Comparison of ENCODE assay signal across 16 mouse cellular contexts in genomic region chr9:98123390-98123789, GRCm38 (mm10).
DNase-seq lines count a peak whose midpoint lies in the region; ATAC-seq and TF ChIP-seq lines count a peak whose summit lies in the region.
"Had no signal": no experiment of that assay in that cellular context is flagged by ENCODE, and none has a peak within 500 bp of the region (broad histone marks: within the 10 kb centered on the region; RNA-seq: fewer than 3 reads in every experiment).

No protein-coding gene starts in this region.

- H3K4me2 ChIP-seq in kidney, postnatal 0 days (ENCODE audit: low read length), result no peak overlapping the region
- H3K4me2 ChIP-seq in kidney, embryonic 16.5 days (replicated peaks; ENCODE audit: low read depth, low read length), result no peak overlapping the region
- H3K4me2 ChIP-seq in stomach, postnatal 0 days (replicated peaks; ENCODE audit: low read depth), result no peak overlapping the region
- H3K4me2 ChIP-seq: embryonic facial prominence, embryonic 12.5 days; heart, embryonic 13.5 days; hindbrain, embryonic 12.5 days; liver, embryonic 13.5 days had no signal

- no peak for TF ChIP-seq EP300 in stomach, postnatal 0 days (optimal IDR thresholded peaks at IDR 0.05)

- no peaks in the 10 kb centered on the region for H3K36me3 ChIP-seq in kidney, postnatal 0 days (ENCODE audit: insufficient read depth, low read length)
- H3K36me3 ChIP-seq in kidney, embryonic 16.5 days (ENCODE audit: insufficient read depth, low read length), result no peaks in the 10 kb centered on the region
- H3K36me3 ChIP-seq in stomach, postnatal 0 days (ENCODE audit: control insufficient read depth, insufficient read depth, low read length), result no peaks in the 10 kb centered on the region
- H3K36me3 ChIP-seq: embryonic facial prominence, embryonic 12.5 days; forebrain, embryonic 10.5 days; heart, embryonic 13.5 days; hindbrain, embryonic 12.5 days; liver, embryonic 13.5 days had no signal

- H3K9ac ChIP-seq in kidney, postnatal 0 days (ENCODE audit: low read depth, low read length), result no peak overlapping the region
- no peak overlapping the region for H3K9ac ChIP-seq in kidney, embryonic 16.5 days (replicated peaks; ENCODE audit: low read length)
- no peak overlapping the region for H3K9ac ChIP-seq in stomach, postnatal 0 days (ENCODE audit: low read length)
- H3K9ac ChIP-seq: embryonic facial prominence, embryonic 12.5 days; heart, embryonic 13.5 days; hindbrain, embryonic 12.5 days; liver, embryonic 13.5 days had no signal

- no peaks in the 10 kb centered on the region for H3K4me1 ChIP-seq in kidney, postnatal 0 days (replicated peaks; ENCODE audit: insufficient read depth, low read length)
- H3K4me1 ChIP-seq in kidney, embryonic 16.5 days (ENCODE audit: insufficient read depth, low read length), result no peaks in the 10 kb centered on the region
- no peaks in the 10 kb centered on the region for H3K4me1 ChIP-seq in stomach, postnatal 0 days (replicated peaks; ENCODE audit: control insufficient read depth, insufficient read depth)
- H3K4me1 ChIP-seq: embryonic facial prominence, embryonic 12.5 days; heart, embryonic 13.5 days; hindbrain, embryonic 12.5 days; liver, embryonic 13.5 days had no signal

- no peak; the same call in 1 of the 2 replicates for TF ChIP-seq CTCF in kidney, postnatal 0 days (IDR thresholded peaks at IDR 0.05; ENCODE audit: low read depth)
- peak; percentile 51 for TF ChIP-seq CTCF in stomach, postnatal 0 days (IDR thresholded peaks at IDR 0.05; ENCODE audit: low read depth)

- H3K27ac ChIP-seq in kidney, postnatal 0 days, result no peak overlapping the region
- no peak overlapping the region for H3K27ac ChIP-seq in kidney, embryonic 16.5 days (ENCODE audit: low read length)
- H3K27ac ChIP-seq in stomach, postnatal 0 days (replicated peaks), result no peak overlapping the region
- H3K27ac ChIP-seq: embryonic facial prominence, embryonic 12.5 days; forebrain, embryonic 10.5 days; heart, embryonic 13.5 days; hindbrain, embryonic 12.5 days; liver, embryonic 13.5 days; macrophage had no signal

- H3K9me3 ChIP-seq in kidney, postnatal 0 days (replicated peaks; ENCODE audit: low read length), result no peaks in the 10 kb centered on the region
- H3K9me3 ChIP-seq in kidney, embryonic 16.5 days (ENCODE audit: low read length), result no peaks in the 10 kb centered on the region
- H3K9me3 ChIP-seq in stomach, postnatal 0 days (ENCODE audit: control insufficient read depth, low read length), result no peaks in the 10 kb centered on the region
- H3K9me3 ChIP-seq: embryonic facial prominence, embryonic 12.5 days; forebrain, embryonic 10.5 days; heart, embryonic 13.5 days; hindbrain, embryonic 12.5 days; liver, embryonic 13.5 days had no signal

- ATAC-seq in kidney, postnatal 0 days (replicated peaks; ENCODE audit: low FRiP score, low read depth), result no peak
- ATAC-seq in kidney, embryonic 16.5 days (ENCODE audit: low FRiP score, low TSS enrichment), result no peak
- ATAC-seq in stomach, postnatal 0 days (ENCODE audit: low FRiP score, low TSS enrichment), result 0 out of 2 replicates have a peak, but pooled peaks have one; percentile 35
- ATAC-seq: intestine, embryonic 16.5 days had no signal

- 51% methylated on average over 6 of the region's 6 CpGs for WGBS in kidney, postnatal 0 days
- WGBS in kidney, embryonic 16.5 days, result 49% methylated on average over 6 of the region's 6 CpGs
- 52% methylated on average over 6 of the region's 6 CpGs for WGBS in stomach, postnatal 0 days

- peak; percentile 22 for DNase-seq in adrenal gland, postnatal 10 days
- no peak for DNase-seq in adrenal gland, adult 18-20 months (ENCODE audit: low spot score in 2 of 2)
- peak; percentile 35 for DNase-seq in kidney, postnatal 0 days (ENCODE audit: low spot score)
- DNase-seq in ovary, postnatal 36 days (ENCODE audit: low spot score), result peak; percentile 16
- no peak for DNase-seq in ovary, postnatal 14 days (ENCODE audit: low spot score)
- peak; percentile 20 for DNase-seq in stomach, postnatal 0 days (ENCODE audit: low spot score)
- no peak for DNase-seq in right cerebral cortex, postnatal 10 days (ENCODE audit: low spot score in 2 of 2)
- DNase-seq: liver, embryonic 13.5 days; midbrain, embryonic 14.5 days had no signal

- H3K4me3 ChIP-seq in kidney, postnatal 0 days (replicated peaks; ENCODE audit: low read depth, low read length), result no peak overlapping the region
- no peak overlapping the region for H3K4me3 ChIP-seq in kidney, embryonic 16.5 days (ENCODE audit: low read length)
- H3K4me3 ChIP-seq in stomach, postnatal 0 days (ENCODE audit: low read depth, low read length), result no peak overlapping the region
- H3K4me3 ChIP-seq: embryonic facial prominence, embryonic 12.5 days; forebrain, embryonic 10.5 days; heart, embryonic 13.5 days; hindbrain, embryonic 12.5 days; liver, embryonic 13.5 days had no signal

- no peaks in the 10 kb centered on the region for H3K27me3 ChIP-seq in kidney, postnatal 0 days (ENCODE audit: insufficient read depth, low read length)
- no peaks in the 10 kb centered on the region for H3K27me3 ChIP-seq in kidney, embryonic 16.5 days (ENCODE audit: insufficient read depth, low read length)
- H3K27me3 ChIP-seq in stomach, postnatal 0 days (ENCODE audit: control insufficient read depth, insufficient read depth, low read length), result no peaks in the 10 kb centered on the region
- H3K27me3 ChIP-seq: embryonic facial prominence, embryonic 12.5 days; heart, embryonic 13.5 days; hindbrain, embryonic 12.5 days; liver, embryonic 13.5 days had no signal

Comparison
In these comparisons a context has a peak if more than half of its experiments do, and no peak if none do; other contexts are left out.
1. DNase-seq: peak in adrenal gland, postnatal 10 days (single experiment), kidney, postnatal 0 days (single experiment), ovary, postnatal 36 days (single experiment) and stomach, postnatal 0 days (single experiment); none in adrenal gland, adult 18-20 months (0 of 2), ovary, postnatal 14 days (single experiment) and right cerebral cortex, postnatal 10 days (0 of 2).